Mouse (Mus musculus) lung, postnatal 10 days (tissue): ENCODE measurements at regions not wholly inside any gene's neighbourhood (a gene's known extent, or its start where the extent isn't known, plus 50 kb on each side); places are given as distances from the start of the nearest gene placed in this dataset.
"Not testable (repeated sequence)": the region's sequence is repeated elsewhere in the genome, so short reads cannot be mapped to it uniquely, and the experiment has no call there.

Experiments used
- DNase-seq: peaks from one replicate; pipeline ENCODE4 v3.0.0; 2021

DNA sequence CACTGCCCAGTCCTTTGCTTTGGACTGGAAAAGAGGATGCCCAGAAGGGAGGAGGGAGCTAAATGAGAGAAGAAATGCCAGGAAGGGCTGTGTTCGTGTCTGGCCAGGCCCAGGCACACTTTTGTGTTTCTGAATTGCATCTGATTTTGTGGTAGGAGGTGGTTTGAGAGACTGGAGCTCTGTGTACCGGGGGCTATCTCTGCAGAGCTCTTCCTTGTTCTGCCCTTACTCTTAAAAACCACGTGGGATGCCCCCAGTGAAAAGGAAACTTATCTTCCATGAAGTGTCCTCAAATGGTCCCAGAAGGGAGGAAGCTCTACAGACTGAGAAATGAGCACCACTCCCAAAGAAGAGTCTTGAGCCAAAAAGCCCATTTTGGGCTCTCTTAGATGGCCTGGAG, 106.0 kb upstream of the Gmds start:
- no peak for DNase-seq

DNA sequence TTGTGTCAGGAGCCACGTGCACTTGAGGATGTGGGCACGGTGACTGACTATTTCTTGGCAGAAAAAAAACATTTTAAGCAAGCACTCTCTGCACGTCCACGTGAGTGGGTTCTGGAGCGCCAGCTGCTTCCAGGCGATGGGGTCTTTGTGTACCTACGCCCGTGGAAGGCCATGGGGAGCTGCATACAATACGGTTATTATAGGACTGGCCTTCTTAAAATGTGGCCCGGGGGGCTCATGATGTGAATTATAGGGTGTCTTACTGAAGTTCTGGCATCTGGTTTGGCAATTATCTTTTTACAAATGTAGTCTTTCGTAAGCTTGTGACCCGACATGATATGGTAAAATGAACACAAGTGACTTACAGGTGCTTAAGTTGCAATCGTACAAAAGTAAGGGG, 103.5 kb upstream of the Gmds start:
- no peak for DNase-seq

DNA sequence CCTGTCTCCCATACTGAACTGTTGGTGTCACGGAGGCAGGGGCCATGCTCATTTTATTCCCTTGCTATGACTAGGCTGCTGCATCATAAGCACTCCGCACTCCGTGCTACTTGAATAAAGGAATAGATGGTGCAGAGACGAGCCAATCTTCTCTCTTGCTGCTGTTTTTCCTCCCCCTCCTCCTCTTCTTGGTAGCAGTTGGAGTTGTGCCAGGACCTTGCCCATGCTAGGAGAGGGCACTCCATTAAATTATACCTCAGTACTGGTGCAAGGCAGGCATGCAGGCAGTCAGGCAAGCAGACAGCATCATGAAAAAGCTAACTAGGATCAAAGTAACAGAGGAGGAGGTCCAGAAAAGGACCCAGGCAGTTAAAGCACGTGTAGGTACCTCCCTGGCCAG, 96.6 kb upstream of the Gmds start:
- no peak for DNase-seq

DNA sequence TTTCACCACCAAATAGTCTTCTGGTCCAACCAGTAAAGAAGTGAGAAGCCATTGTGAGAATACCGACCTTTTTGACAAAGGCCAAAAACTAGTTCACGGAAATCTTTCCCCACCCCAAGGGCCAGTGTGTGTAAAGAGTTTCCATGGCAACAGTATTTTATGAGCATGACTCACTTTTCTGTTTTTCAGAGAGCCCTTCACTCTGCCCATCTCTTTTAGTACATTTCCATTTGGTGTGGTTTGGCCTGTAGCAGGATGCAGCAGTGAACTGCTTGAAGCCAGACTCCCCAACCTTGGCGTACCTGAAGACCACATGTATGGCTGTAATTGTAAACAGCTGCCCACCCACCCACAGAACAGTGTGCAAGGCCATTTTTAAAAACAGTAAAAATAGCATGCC, 89.9 kb upstream of the Gmds start:
- no peak for DNase-seq

DNA sequence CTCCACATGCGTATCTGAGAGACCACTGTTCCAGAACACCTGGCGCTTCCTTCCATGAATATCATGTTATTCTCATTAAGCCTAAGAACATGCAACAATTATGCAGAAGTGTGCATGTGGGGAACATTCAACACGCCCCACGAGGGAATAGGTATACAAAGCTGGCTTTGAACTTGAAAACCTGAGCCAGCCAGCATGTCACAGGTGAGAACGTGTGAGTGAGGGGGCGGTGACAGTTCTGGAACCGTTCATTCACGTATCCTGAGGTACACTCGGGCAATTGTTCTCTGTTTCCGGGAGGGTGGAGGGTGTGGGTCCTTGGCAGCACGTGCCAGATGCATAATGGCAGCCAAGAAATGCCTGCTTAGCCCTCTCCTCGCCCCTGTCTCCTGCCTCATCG, 88.4 kb upstream of the Gmds start:
- DNase-seq: no peak

DNA sequence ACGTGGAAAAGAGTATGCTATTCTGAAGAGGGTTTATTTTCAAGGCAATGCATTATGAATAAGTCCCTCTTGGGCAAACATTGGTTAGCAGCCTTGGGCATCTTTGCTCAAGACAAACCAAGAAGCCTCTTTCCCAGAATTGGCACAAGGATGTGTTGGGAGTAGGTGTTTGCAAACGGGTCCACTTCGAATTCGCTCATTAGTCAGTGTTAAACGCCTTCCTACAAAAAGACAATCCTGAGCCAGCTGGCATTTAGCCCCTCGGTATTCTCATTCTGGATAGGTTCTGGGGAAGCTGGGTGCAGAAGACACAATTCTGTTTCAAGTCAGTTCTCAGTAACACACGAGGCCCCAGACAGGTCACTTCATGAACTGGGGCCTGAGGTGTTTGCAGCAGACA, 87.7 kb upstream of the Gmds start:
- no peak for DNase-seq

GRCm38 (mm10) chr13:32424543-32424942, 86.0 kb upstream of the Gmds start:
- DNase-seq: not testable (repeated sequence)

GRCm38 (mm10) chr13:32422485-32422884, 83.9 kb upstream of the Gmds start:
- no peak for DNase-seq

- DNase-seq: no peak
These were observed 80.8 kb upstream of the Gmds start for GRCm38 (mm10) chr13:32419326-32419725.

- no peak for DNase-seq
These were observed 80.1 kb upstream of the Gmds start for GRCm38 (mm10) chr13:32418655-32419054.

GRCm38 (mm10) chr13:32417907-32418306, 79.4 kb upstream of the Gmds start:
- no peak for DNase-seq

GRCm38 (mm10) chr13:32411287-32411935, 72.9 kb upstream of the Gmds start:
- DNase-seq: peak; percentile 75

DNA sequence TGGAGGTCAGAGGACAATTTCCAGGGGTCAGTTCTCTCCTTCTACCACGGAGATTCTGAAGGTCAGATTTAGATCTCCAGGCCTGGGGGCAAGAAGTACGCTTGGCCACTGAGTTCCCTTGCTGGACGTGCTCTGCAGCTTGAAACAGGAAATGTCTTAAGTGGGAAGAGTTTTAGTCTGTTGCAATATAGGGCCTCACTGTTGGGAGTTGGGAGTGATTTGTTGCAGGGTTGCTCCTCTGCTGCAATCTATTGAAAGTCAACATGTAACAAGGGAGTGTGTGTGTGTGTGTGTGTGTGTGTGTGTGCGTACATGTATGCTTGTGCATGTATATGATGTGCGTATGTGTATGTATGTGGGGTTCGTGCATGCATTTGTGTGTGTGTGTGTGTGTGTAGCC, 71.5 kb upstream of the Gmds start:
- no peak for DNase-seq

GRCm38 (mm10) chr13:32398616-32399015, 60.1 kb upstream of the Gmds start:
- DNase-seq: no peak
